Mouse (Mus musculus) hindbrain, embryonic 14.5 days (tissue): Measurements from ENCODE around the gene Drd4. TPM values are rescaled to one million over a fixed set of nuclear protein-coding genes. Genes with fewer than 3 reads are reported as not detected.

Experiments
- polyA plus RNA-seq: library from polyadenylated mRNA; unstranded; fragments of >200 nt; fragmentation: Nextera tagmentation; extraction: Ambion mirVana; gene quantifications from 2 replicates; pipeline ENCODE4 v1.2.1, GENCODE M21; 2014

Gene Drd4
- polyA plus RNA-seq, 1 experiment from 2014 or later: 0.88 TPM

Other genes starting within 250 kb of the Drd4 start
- 38.4 and 41.5 TPM in 2 replicates for gene B4galnt4, start 230.9 kb upstream of the Drd4 start, polyA plus RNA-seq
- gene Pkp3, start 213.8 kb upstream of the Drd4 start, polyA plus RNA-seq: not detected in 2 replicates
- 2.5 and 3.1 TPM in 2 replicates for gene Sigirr, start 191.4 kb upstream of the Drd4 start, polyA plus RNA-seq
- gene Ano9, start 174.2 kb upstream of the Drd4 start, polyA plus RNA-seq: 0.27 and 0.32 TPM in 2 replicates
- gene Ptdss2, start 169.6 kb upstream of the Drd4 start, polyA plus RNA-seq: 86.1 and 92.0 TPM in 2 replicates
- 53.5 and 56.1 TPM in 2 replicates for gene Rnh1, start 119.1 kb upstream of the Drd4 start, polyA plus RNA-seq
- 168 and 187 TPM in 2 replicates for gene Hras, start 98.0 kb upstream of the Drd4 start, polyA plus RNA-seq
- 6.6 and 7.6 TPM in 2 replicates for gene Lrrc56, start 97.8 kb upstream of the Drd4 start, polyA plus RNA-seq
- 0.20 and 0.66 TPM in 2 replicates for gene Lmntd2, start 77.9 kb upstream of the Drd4 start, polyA plus RNA-seq
- gene Rassf7, start 76.1 kb upstream of the Drd4 start, polyA plus RNA-seq: 20.2 and 23.5 TPM in 2 replicates
- gene Phrf1, start 63.2 kb upstream of the Drd4 start, polyA plus RNA-seq: 61.8 and 63.5 TPM in 2 replicates
- 1.4 and 1.6 TPM in 2 replicates for gene Irf7, start 25.5 kb upstream of the Drd4 start, polyA plus RNA-seq
- gene Cdhr5, start 15.2 kb upstream of the Drd4 start, polyA plus RNA-seq: not detected in 2 replicates
- 3.2 and 4.1 TPM in 2 replicates for gene Sct, start 12.9 kb upstream of the Drd4 start, polyA plus RNA-seq
- gene Deaf1, start 35.7 kb downstream of the Drd4 start, polyA plus RNA-seq: 187 TPM in 2 replicates
- gene Tmem80, start 35.7 kb downstream of the Drd4 start, polyA plus RNA-seq: 24.7 and 32.6 TPM in 2 replicates
- 0.98 and 1.2 TPM in 2 replicates for gene Eps8l2, start 46.9 kb downstream of the Drd4 start, polyA plus RNA-seq
- 271 and 278 TPM in 2 replicates for gene Taldo1, start 100.2 kb downstream of the Drd4 start, polyA plus RNA-seq
- 36.9 and 43.4 TPM in 2 replicates for gene Gatd1, start 122.1 kb downstream of the Drd4 start, polyA plus RNA-seq
- gene Cend1, start 137.5 kb downstream of the Drd4 start, polyA plus RNA-seq: 46.9 and 50.3 TPM in 2 replicates
- 73.0 and 81.4 TPM in 2 replicates for gene Slc25a22, start 145.9 kb downstream of the Drd4 start, polyA plus RNA-seq
- gene Pidd1, start 152.0 kb downstream of the Drd4 start, polyA plus RNA-seq: 3.1 and 4.2 TPM in 2 replicates
- 669 and 782 TPM in 2 replicates for gene Rplp2, start 155.4 kb downstream of the Drd4 start, polyA plus RNA-seq
- 15.3 and 18.4 TPM in 2 replicates for gene Pnpla2, start 163.2 kb downstream of the Drd4 start, polyA plus RNA-seq
- gene Cracr2b, start 169.1 kb downstream of the Drd4 start, polyA plus RNA-seq: 3.7 and 8.1 TPM in 2 replicates
- gene Cd151, start 175.4 kb downstream of the Drd4 start, polyA plus RNA-seq: 47.0 and 50.4 TPM in 2 replicates
- 81.9 and 93.0 TPM in 2 replicates for gene Polr2l, start 183.1 kb downstream of the Drd4 start, polyA plus RNA-seq
- gene Tspan4, start 183.2 kb downstream of the Drd4 start, polyA plus RNA-seq: 61.0 and 62.2 TPM in 2 replicates
- 45.5 and 47.8 TPM in 2 replicates for gene Chid1, start 247.9 kb downstream of the Drd4 start, polyA plus RNA-seq